Mouse (Mus musculus): ENCODE measurements at regions not wholly inside any gene's neighbourhood (a gene's known extent, or its start where the extent isn't known, plus 50 kb on each side); places are given as distances from the start of the nearest gene placed in this dataset.
A peak's percentile ranks its signal among the peaks of the same experiment; 100 is the strongest.

DNA sequence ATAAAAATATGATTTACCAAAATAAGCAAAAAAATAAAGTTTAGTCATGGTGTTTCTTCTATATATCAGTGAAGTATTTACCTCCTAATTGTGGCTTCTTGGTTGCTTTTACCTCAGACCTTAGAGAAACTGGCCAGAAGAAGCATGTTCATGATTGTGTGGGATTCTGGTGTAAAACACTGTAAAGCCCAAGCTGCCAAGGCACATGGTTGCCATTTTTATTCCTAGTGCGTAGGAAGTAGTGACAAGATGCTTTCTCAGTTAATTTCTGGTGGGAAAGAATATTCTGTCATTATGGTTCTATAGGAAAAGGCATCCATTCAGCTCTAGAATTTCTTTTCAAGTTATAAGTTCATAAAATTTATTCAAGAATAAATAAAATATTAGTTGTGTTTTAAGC lies 805.2 kb downstream of the Olfm4 start:
- DNase-seq (ENCODE audit: low spot score in 2 of 2) = no peak

DNA sequence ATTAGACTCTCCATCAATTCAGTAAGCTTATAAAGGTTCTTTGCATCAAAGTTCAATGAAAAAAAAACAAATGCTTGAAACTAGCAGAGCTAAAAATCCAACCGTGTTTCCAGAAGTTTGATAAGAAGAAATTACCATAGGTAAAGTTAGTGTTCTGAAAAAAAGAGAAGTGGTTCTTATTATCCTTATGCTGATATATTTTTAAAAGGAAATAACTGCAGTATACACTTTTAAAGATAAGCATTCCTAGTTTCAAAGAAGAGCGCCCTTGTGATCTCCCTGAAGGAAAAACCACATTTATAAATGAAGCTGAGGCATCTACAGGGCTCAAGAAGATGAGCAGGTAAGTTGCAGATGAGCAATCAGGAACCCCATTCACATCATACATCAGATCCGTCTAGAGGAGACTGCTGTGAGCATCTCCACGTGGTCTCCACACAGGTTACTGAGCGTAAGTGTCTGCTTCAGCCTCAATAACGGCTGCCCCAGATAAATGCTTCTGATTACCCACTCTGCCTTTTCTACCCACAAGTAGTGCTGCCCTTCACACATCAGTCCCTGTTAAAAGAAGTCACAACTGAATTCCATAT lies 815.6 kb downstream of the Olfm4 start:
- no peak for DNase-seq (ENCODE audit: low spot score in 2 of 2)

DNA sequence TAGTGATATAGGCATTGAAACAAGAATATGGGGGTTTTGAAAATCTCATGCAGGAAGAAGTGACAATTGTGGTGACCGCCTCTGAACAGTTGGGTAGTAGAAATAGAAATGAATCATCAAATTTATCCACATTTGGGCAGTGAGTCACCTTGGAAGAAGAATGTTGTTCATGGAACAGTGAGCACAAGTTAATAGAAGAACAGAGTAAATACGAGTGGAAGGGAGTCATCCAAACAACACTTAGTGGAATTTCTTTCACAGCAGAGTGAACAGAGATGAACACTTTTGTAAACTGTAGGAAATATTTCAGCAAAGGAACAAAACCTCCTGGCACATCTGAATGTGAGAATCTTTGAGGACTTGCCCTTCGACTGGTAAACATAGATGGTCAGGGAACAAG lies 846.6 kb downstream of the Olfm4 start:
- DNase-seq (ENCODE audit: low spot score in 2 of 2) = no peak

DNA sequence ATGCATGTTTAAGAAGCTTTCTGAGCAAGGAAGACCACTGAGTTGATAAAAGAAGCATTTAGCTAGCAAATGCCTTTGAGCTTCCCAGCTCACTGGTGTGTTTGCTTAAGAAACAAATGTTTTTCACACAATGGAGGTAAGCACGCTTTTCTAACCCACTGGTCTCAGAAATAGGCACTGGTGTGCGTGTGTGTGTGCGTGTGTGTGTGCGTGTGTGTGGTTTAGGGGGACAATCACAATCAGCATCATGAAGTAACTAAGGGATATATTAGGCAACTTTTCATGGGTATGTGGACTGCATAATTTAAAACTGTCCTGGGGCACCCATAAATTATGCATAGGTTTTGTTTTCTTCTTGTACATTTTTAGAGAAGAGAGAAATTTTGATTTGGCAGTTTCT lies 860.7 kb downstream of the Olfm4 start:
- DNase-seq (ENCODE audit: low spot score in 2 of 2) = no peak

DNA sequence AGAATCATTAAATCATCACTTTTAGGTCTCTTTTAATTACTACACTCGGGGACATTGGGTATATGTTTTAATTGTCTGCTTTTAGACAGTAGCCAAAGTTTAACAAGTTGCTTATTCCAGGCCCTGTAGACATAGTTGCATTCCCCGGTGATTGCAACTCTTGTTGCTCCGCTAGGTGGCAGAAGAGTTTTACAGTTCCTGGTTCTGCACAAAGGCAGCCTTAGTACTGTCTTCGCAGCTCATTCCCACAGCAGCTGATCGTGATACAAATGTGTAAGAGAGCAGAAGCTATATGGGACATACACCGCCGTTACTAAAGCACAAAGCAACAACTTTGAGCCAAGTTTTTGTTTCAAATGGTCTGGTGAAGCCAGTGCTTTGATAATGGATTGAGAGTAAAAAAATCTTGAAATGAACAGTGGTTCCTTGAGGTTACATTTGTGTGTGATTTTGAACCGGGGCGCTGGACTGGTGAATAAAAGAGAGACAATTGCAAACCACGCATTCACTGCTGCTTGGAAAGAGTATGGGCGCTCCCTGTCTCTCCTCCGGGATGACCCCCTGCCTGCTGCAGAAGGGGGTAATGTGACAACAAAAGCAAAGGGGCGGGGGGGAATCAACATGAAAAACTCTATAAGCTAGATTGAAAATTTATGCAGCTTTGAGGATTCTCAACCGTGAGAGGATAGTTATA lies 861.8 kb downstream of the Olfm4 start:
- peak; percentile 69 to 90 for DNase-seq (ENCODE audit: low spot score in 2 of 2)

DNA sequence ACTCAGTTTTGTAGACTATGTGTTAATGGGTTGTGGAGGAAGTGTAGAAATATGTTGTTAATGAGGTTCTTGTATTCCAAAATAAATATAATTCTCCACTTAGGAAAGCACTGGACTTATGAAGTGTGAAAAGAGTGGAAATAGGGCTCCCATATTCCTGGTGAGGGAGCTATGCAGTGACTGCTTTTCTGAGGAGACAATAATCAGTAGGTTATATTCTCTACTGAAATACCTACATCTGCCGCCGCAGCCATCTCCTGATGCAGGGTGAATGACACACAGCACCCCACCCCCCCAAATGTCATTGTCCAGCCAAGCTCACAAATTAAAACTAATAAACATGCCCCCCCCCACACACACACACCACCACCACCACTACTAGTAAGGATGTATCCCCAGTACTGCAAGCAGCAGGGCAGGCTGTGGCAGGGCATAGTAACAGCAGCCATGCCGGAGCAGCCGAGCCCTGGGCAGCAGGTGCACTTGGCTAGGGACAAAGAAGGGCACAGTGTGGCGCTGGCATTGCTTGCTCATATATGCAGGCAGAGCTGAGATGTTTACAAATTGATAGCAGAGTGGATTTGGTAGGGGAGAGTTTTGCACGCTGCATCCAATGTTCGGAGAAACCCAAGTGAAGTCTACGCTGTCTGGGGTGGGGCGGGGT lies 862.7 kb downstream of the Olfm4 start:
- DNase-seq (ENCODE audit: low spot score in 2 of 2) = no peak
